Mouse (Mus musculus): ENCODE measurements around the gene Padi6.

Gene Padi6

GRCm38 (mm10) chr4:140680731-140681397 is 61.6 kb downstream of the Padi6 start:
- DNase-seq, result no peak

GRCm38 (mm10) chr4:140679723-140680380 is 62.6 kb downstream of the Padi6 start:
- peak; percentile 85 for DNase-seq

- peak; percentile 48 for DNase-seq
These were observed 63.4 kb downstream of the Padi6 start for GRCm38 (mm10) chr4:140679038-140679437.

Measured in cerebellum, adult 8-10 months (tissue).